Mouse (Mus musculus) forebrain, postnatal 0 days (tissue): ENCODE data around the gene Zglp1. TPM values are rescaled to one million over a fixed set of nuclear protein-coding genes. Genes with fewer than 3 reads are reported as not detected.

Experiments
- ATAC-seq: fragments of 200-750 bp; cut with Nextera tagmentation; 2 replicates; pipeline ENCODE4 v1.8.0; 2017; ENCODE audit warnings: mild to moderate bottlenecking, moderate library complexity
- DNase-seq: peaks from one replicate; pipeline ENCODE4 v3.0.0-alpha.2; 2015
- H3K27ac ChIP-seq: fragments of 300-500 bp; sonication (generic); 2 replicates; pipeline ENCODE4 v1.5.1; 2014; ENCODE audit warnings: low read depth, mild to moderate bottlenecking, antibody characterized with exemption, low read length, moderate library complexity, mixed read lengths
- H3K27me3 ChIP-seq: fragments of 300-500 bp; sonication (generic); 2 replicates; pipeline ENCODE4 v1.6.1; 2014; ENCODE audit warnings: mild to moderate bottlenecking, low read length, mixed read lengths; ENCODE audit not compliant: insufficient read depth
- H3K36me3 ChIP-seq: fragments of 300-500 bp; sonication (generic); 2 replicates; pipeline ENCODE4 v1.6.1; 2014; ENCODE audit warnings: mild to moderate bottlenecking, moderate library complexity; ENCODE audit not compliant: insufficient read depth
- H3K4me1 ChIP-seq: fragments of 300-500 bp; sonication (generic); 2 replicates; pipeline ENCODE4 v1.6.1; 2014; ENCODE audit warnings: antibody characterized with exemption; ENCODE audit not compliant: insufficient read depth
- H3K4me2 ChIP-seq: fragments of 300-500 bp; sonication (generic); 2 replicates; pipeline ENCODE4 v1.6.1; 2014; ENCODE audit warnings: low read depth, mild to moderate bottlenecking, moderate library complexity
- H3K4me3 ChIP-seq: fragments of 300-500 bp; sonication (generic); 2 replicates; pipeline ENCODE4 v1.5.1; 2014; ENCODE audit warnings: low read depth, low read length, mixed read lengths
- H3K9ac ChIP-seq: fragments of 300-500 bp; sonication (generic); 2 replicates; pipeline ENCODE4 v1.6.1; 2014; ENCODE audit warnings: mild to moderate bottlenecking
- H3K9me3 ChIP-seq: fragments of 300-500 bp; sonication (generic); 2 replicates; pipeline ENCODE4 v1.6.1; 2016; ENCODE audit warnings: low read length
- CTCF ChIP-seq: sonication (generic); IDR thresholded peaks from 2 replicates; pipeline ENCODE4 v1.5.1; 2016; ENCODE audit warnings: antibody characterized with exemption, control low read depth, low read depth
- WGBS: fragments of 180-500 bp; shearing (Covaris S2); extraction: QIAGEN DNeasy Blood & Tissue Kit; methylation state at CpG from one replicate; pipeline ENCODE4 v1.1.7; 2014; 5-methylcytosine and 5-hydroxymethylcytosine counted together
- polyA plus RNA-seq: library from polyadenylated mRNA; unstranded; fragments of >200 nt; fragmentation: Nextera tagmentation; extraction: Ambion mirVana; gene quantifications from 2 replicates; pipeline ENCODE4 v1.2.1, GENCODE M21; 2015
- total RNA-seq: library from RNA; depleted of rRNA; stranded (reverse); fragments of >200 nt; gene quantifications from 2 replicates; pipeline ENCODE4 v1.2.3, GENCODE M21; 2014

Gene Zglp1
- total and polyA plus RNA-seq, 2 experiments from 2014 or later: 0.56 TPM; not detected in 1

DNA sequence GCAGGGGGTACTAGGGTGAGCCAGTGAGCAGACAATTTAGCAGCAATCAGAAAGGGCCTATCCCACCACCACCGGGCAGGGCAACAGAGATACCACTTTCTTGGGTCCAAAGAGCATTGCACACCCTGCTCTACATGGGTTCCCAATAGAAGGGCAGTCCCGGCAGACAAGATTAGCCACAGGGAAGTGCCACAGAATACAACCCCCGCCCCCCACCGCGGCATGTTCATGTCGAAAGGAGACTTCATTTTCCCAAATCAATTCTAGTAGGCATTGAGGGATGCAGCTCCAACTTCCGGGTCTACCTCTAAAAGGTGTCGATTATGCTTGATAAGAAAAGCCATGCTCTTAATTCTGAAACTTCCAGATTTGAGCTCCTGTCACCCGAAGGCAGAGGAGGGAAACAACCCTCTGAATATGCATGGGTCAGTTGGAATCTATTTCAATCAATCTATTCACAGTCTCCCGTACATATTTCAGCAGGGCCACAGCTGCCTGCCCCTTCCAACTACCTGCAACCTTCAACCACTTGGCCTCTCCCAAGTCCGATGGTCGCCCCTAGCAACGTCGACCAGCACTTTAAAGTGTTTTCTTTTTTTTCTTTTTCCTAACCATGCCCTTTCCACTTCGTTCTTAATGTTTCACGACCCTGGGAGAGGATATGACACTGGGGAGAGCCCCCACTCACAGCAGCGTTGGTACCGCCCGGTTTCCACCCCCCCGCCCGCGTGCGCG lies 24.2 kb upstream of the Zglp1 start:
- DNase-seq: no peak
- H3K4me1 ChIP-seq: peaks cover 7% of the 10 kb centered on the region
- H3K36me3 ChIP-seq: peaks cover 36% of the 10 kb centered on the region
- peak overlapping the region; percentile 72 for H3K4me2 ChIP-seq
- H3K4me3 ChIP-seq: peak overlapping the region; percentile 71
- H3K27ac ChIP-seq: peak overlapping the region; percentile 89
- H3K27me3 ChIP-seq: no peaks in the 10 kb centered on the region
- 3% methylated on average over 24 of the region's 24 CpGs for WGBS
- ATAC-seq: peak; percentile 1
- no peaks in the 10 kb centered on the region for H3K9me3 ChIP-seq
- no peak for TF ChIP-seq CTCF
- H3K9ac ChIP-seq: peak overlapping the region; percentile 77

- Histone ChIP-seq H3K9ac (peak overlapping the region; percentile 77), H3K4me1 (peaks cover 7% of the 10 kb centered on the region), H3K9me3 (no peaks in the 10 kb centered on the region), H3K4me2 (peak overlapping the region; percentile 72), H3K4me3 (peak overlapping the region; percentile 71), H3K27ac (no peak overlapping the region), H3K36me3 (peaks cover 42% of the 10 kb centered on the region), H3K27me3 (no peaks in the 10 kb centered on the region)
- ATAC-seq (no peak), DNase-seq (no peak)
- 86% methylated on average over 1 of the region's 1 CpGs for WGBS
- no peak for TF ChIP-seq CTCF
These were observed 23.6 kb upstream of the Zglp1 start for GRCm38 (mm10) chr9:21090537-21090936.

DNA sequence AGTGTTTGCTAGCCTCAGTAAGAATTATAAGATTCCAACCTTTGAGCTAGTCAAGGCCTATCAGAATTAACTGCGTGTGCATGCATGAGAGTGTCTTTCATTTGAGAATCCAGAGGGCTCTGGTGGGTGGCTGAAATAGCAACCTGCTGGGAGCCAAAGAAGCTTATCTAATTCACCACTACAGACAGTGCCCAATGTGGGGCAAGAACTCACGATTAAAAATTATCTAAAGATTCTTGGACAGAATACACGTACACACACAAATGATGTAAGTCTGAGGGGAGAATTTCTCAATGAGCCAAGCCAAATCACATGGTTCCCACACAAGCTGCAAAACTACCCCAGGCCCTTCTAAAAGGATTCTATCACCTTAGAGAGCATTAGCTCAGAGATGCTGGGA lies 16.4 kb upstream of the Zglp1 start:
- no peaks in the 10 kb centered on the region for H3K9me3 ChIP-seq
- WGBS: 71% methylated on average over 3 of the region's 3 CpGs
- no peak for TF ChIP-seq CTCF

GRCm38 (mm10) chr9:21081127-21081526 lies 14.2 kb upstream of the Zglp1 start:
- H3K36me3 ChIP-seq: peaks cover 82% of the 10 kb centered on the region
- no peak overlapping the region for H3K4me2 ChIP-seq
- no peaks in the 10 kb centered on the region for H3K27me3 ChIP-seq
- no peaks in the 10 kb centered on the region for H3K9me3 ChIP-seq
- TF ChIP-seq CTCF: no peak
- H3K4me3 ChIP-seq: no peak overlapping the region
- H3K27ac ChIP-seq: no peak overlapping the region
- no peak for DNase-seq
- H3K4me1 ChIP-seq: no peaks in the 10 kb centered on the region
- no peak for ATAC-seq
- 83% methylated on average over 9 of the region's 9 CpGs for WGBS
- H3K9ac ChIP-seq: no peak overlapping the region

More for the DNA sequence above, 16.4 kb upstream of the Zglp1 start:
- ATAC-seq: no peak
- Histone ChIP-seq H3K4me1 (no peaks in the 10 kb centered on the region), H3K27me3 (no peaks in the 10 kb centered on the region), H3K4me3 (no peak overlapping the region), H3K27ac (no peak overlapping the region), H3K36me3 (peaks cover 81% of the 10 kb centered on the region), H3K4me2 (no peak overlapping the region), H3K9ac (no peak overlapping the region)
- DNase-seq: no peak

- Histone ChIP-seq H3K36me3 (peaks cover 52% of the 10 kb centered on the region), H3K4me1 (peaks cover 7% of the 10 kb centered on the region; the same call in 1 of the 2 replicates), H3K27me3 (no peaks in the 10 kb centered on the region), H3K27ac (no peak overlapping the region), H3K9ac (no peak overlapping the region), H3K9me3 (no peaks in the 10 kb centered on the region), H3K4me3 (no peak overlapping the region), H3K4me2 (no peak overlapping the region)
- ATAC-seq (no peak), DNase-seq (no peak)
- WGBS: 83% methylated on average over 3 of the region's 3 CpGs
- TF ChIP-seq CTCF: no peak
These were observed 8.7 kb upstream of the Zglp1 start for GRCm38 (mm10) chr9:21075625-21076024.

DNA sequence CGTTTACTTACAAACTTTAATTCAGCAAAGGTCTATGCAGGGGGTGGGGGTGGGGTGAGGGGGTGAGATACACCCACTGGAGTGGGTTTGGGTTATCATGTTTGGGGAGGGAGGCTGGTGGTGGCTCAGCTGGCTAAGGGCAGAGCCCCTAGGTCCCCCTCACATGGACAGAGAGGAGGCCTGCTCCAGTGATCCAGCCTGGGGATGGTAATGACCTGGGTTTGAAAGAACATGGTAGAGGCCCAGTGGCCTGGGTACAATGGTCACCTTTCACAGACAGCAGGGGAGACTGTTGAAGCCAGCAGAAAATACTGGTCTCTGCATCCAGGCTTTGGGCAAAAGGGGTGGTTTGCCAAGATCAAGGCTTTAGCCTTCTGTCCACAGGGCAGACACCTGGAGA lies 7.3 kb upstream of the Zglp1 start:
- no peaks in the 10 kb centered on the region for H3K9me3 ChIP-seq
- no peak for DNase-seq
- no peak overlapping the region for H3K4me2 ChIP-seq
- WGBS: 78% methylated on average over 1 of the region's 1 CpGs
- peaks cover 49% of the 10 kb centered on the region for H3K36me3 ChIP-seq
- ATAC-seq: no peak
- no peak overlapping the region for H3K27ac ChIP-seq
- H3K4me3 ChIP-seq: no peak overlapping the region
- no peak for TF ChIP-seq CTCF
- H3K27me3 ChIP-seq: no peaks in the 10 kb centered on the region
- H3K4me1 ChIP-seq: peaks cover 7% of the 10 kb centered on the region; the same call in 1 of the 2 replicates
- H3K9ac ChIP-seq: no peak overlapping the region

GRCm38 (mm10) chr9:21073044-21073840 lies 6.3 kb upstream of the Zglp1 start, which contains the start of the genes Gm49373 and Fdx1l:
TSS of gene Gm49373 (minus strand) at chr9:21073096.
TSS of gene Fdx1l (minus strand) at chr9:21073614.
- ATAC-seq: peak; percentile 97

More at GRCm38 (mm10) chr9:21073044-21073840, 6.3 kb upstream of the Zglp1 start, which contains the start of the genes Gm49373 and Fdx1l:
- peak; percentile 94 for DNase-seq
- peak within 1 kb of the TSS; percentile 97 for H3K4me2 ChIP-seq
- H3K27ac ChIP-seq: peak within 1 kb of the TSS; percentile 71
- H3K4me1 ChIP-seq: peaks cover 7% of the 10 kb centered on the region; the same call in 1 of the 2 replicates
- H3K27me3 ChIP-seq: no peaks in the 10 kb centered on the region
- WGBS: 3% methylated on average over 57 of the region's 58 CpGs
- H3K36me3 ChIP-seq: peaks cover 40% of the 10 kb centered on the region
- H3K9me3 ChIP-seq: no peaks in the 10 kb centered on the region
- TF ChIP-seq CTCF: no peak
- H3K4me3 ChIP-seq: peak within 1 kb of the TSS; percentile 84
- H3K9ac ChIP-seq: peak within 1 kb of the TSS; percentile 77
